Mouse (Mus musculus) erythroblast, embryonic 14.5 days (primary cell): ENCODE measurements around the gene Ccl7.

ENCODE experiments used
- GATA1 ChIP-seq: IDR thresholded peaks from 2 replicates; pipeline ENCODE4 v1.6.1; 2012; ENCODE audit warnings: low read length, inconsistent platforms, mixed read lengths
- TAL1 ChIP-seq: IDR thresholded peaks from 3 replicates; pipeline ENCODE4 v1.6.1; 2012; ENCODE audit warnings: low read length, inconsistent platforms, mixed read lengths

DNA sequence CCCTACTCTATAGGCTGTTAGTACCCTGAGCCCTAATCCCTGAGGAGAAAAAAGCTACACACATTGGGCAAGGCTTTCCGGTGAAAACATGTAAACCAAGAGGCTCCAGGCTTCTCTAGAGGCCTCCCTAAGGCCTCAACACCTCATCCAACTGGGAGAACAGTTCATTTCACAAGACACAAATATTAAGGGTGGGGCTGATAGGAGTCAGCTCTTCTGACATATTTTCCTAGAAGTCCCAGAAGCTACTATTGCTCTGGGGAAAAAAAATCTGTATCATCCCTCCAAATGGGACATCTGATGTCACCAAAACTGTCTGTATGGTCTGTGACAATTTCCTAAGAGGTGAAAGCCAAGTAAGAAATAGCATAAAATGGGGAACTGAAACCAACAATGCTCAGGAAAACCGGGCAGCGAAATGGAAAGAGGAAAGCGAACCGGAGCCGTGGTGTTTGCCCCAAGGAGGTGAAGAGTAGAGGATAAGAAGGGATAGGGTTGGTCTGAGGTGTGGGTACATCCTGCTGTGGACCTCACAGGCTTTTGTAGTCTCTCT is 22.9 kb upstream of the Ccl7 start:
- TF ChIP-seq TAL1: no peak
- no peak for TF ChIP-seq GATA1
